Comparison of ENCODE assay signal across 21 mouse cellular contexts in the genomic region with DNA sequence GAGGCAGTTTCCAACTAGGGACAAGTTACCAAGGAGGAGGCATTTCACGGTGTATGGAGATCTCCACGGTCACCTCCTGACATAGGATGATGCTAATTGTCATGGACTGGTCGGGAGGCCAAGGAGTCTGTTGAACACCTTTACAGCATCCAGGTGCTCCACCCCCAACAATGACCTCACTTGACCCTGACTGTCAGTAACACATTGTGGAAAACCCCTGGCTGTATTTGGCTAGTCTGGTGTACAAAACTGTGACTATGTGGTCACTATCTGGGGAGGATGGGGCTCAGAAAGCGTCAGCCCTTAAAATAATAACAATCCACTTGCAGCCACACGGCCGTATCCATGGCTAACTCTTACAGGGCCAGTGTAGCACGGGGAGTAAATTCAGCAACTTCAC.
DNase-seq lines count a peak whose midpoint lies in the region; ATAC-seq and TF ChIP-seq lines count a peak whose summit lies in the region.
"Had no signal": no experiment of that assay in that cellular context is flagged by ENCODE, and none has a peak within 500 bp of the region (broad histone marks: within the 10 kb centered on the region; RNA-seq: fewer than 3 reads in every experiment).

No protein-coding gene starts in this region.

- no peak overlapping the region for H3K27ac ChIP-seq in CH12.LX (ENCODE audit: insufficient read depth, low read depth)
- H3K27ac ChIP-seq in limb, embryonic 10.5 days: peak overlapping the region; percentile 62
- 0 out of 2 replicates have a peak overlapping the region, but pooled peaks have one; percentile 26 for H3K27ac ChIP-seq in stomach, postnatal 0 days (replicated peaks)
- no peak overlapping the region for H3K27ac ChIP-seq in heart, embryonic 11.5 days (ENCODE audit: low read depth, low read length)
- H3K27ac ChIP-seq: embryonic facial prominence, embryonic 13.5 days; gastrocnemius, adult 2 months; hindbrain, embryonic 13.5 days had no signal

- peaks cover 7 to 20% of the 10 kb centered on the region in 2 experiments for H3K4me1 ChIP-seq in CH12.LX (ENCODE audit: control insufficient read depth in 1 of 2, insufficient read depth in 2 of 2)
- H3K4me1 ChIP-seq in limb, embryonic 10.5 days: peaks cover 59% of the 10 kb centered on the region
- H3K4me1 ChIP-seq in stomach, postnatal 0 days (replicated peaks; ENCODE audit: control insufficient read depth, insufficient read depth): no peaks in the 10 kb centered on the region
- H3K4me1 ChIP-seq in heart, embryonic 11.5 days (ENCODE audit: control insufficient read depth, insufficient read depth, low read length): no peaks in the 10 kb centered on the region

- WGBS in limb, embryonic 10.5 days: 66% methylated on average over 7 of the region's 7 CpGs
- 36% methylated on average over 7 of the region's 7 CpGs for WGBS in stomach, postnatal 0 days
- 61% methylated on average over 7 of the region's 7 CpGs for WGBS in heart, embryonic 11.5 days (ENCODE audit: insufficient replicate concordance)

- H3K4me3 ChIP-seq in CH12.LX (replicated peaks in 1 of 3; ENCODE audit: low read depth in 2 of 3, low read length in 2 of 3, poor library complexity in 1 of 3): no peak overlapping the region
- no peak overlapping the region for H3K4me3 ChIP-seq in limb, embryonic 10.5 days
- H3K4me3 ChIP-seq in stomach, postnatal 0 days (ENCODE audit: low read depth, low read length): no peak overlapping the region
- no peak overlapping the region for H3K4me3 ChIP-seq in heart, embryonic 11.5 days (ENCODE audit: low read depth, low read length)
- H3K4me3 ChIP-seq: embryonic facial prominence, embryonic 13.5 days; gastrocnemius, adult 2 months; hindbrain, embryonic 13.5 days had no signal

- H3K27me3 ChIP-seq in CH12.LX (replicated peaks): no peaks in the 10 kb centered on the region
- H3K27me3 ChIP-seq in limb, embryonic 10.5 days (ENCODE audit: low read depth, poor library complexity, severe bottlenecking): no peaks in the 10 kb centered on the region
- H3K27me3 ChIP-seq in stomach, postnatal 0 days (ENCODE audit: control insufficient read depth, insufficient read depth, low read length): no peaks in the 10 kb centered on the region
- no peaks in the 10 kb centered on the region for H3K27me3 ChIP-seq in heart, embryonic 11.5 days (ENCODE audit: control insufficient read depth, insufficient read depth, low read length)
- H3K27me3 ChIP-seq: embryonic facial prominence, embryonic 13.5 days; hindbrain, embryonic 13.5 days had no signal

- dilution Hi-C loops in CH12.LX (cut with MboI; ENCODE audit: extremely low pct_ligation_motif_present, extremely low pct_unique_long_range_greater_than_20kb, low sequenced_read_pairs): no loop called here

- no peak overlapping the region for H3K9ac ChIP-seq in CH12.LX (ENCODE audit: insufficient read depth, low read depth)
- no peak overlapping the region for H3K9ac ChIP-seq in stomach, postnatal 0 days (ENCODE audit: low read length)
- H3K9ac ChIP-seq in heart, embryonic 11.5 days (ENCODE audit: low read depth, low read length): no peak overlapping the region
- H3K9ac ChIP-seq: embryonic facial prominence, embryonic 13.5 days; hindbrain, embryonic 13.5 days had no signal

- 0 out of 2 replicates have a peak, but pooled peaks have one; percentile 16 for TF ChIP-seq EP300 in CH12.LX (IDR thresholded peaks at IDR 0.05; ENCODE audit: low read length)
- TF ChIP-seq EP300 in stomach, postnatal 0 days (optimal IDR thresholded peaks at IDR 0.05): no peak

- H3K79me2 ChIP-seq in CH12.LX (replicated peaks; ENCODE audit: control insufficient read depth, extremely low read depth, insufficient read depth, poor library complexity, severe bottlenecking): no peaks in the 10 kb centered on the region

- peak overlapping the region; percentile 0; the same call in 1 of the 2 replicates for H3K4me2 ChIP-seq in CH12.LX (ENCODE audit: insufficient read depth, low read depth, poor library complexity, severe bottlenecking)
- no peak overlapping the region for H3K4me2 ChIP-seq in stomach, postnatal 0 days (replicated peaks; ENCODE audit: low read depth)
- H3K4me2 ChIP-seq in heart, embryonic 11.5 days: no peak overlapping the region
- H3K4me2 ChIP-seq: embryonic facial prominence, embryonic 13.5 days; hindbrain, embryonic 13.5 days had no signal

- H3K36me3 ChIP-seq in CH12.LX (replicated peaks in 1 of 2; ENCODE audit: control insufficient read depth in 1 of 2, insufficient read depth in 1 of 2, low read length in 1 of 2): no peaks in the 10 kb centered on the region
- H3K36me3 ChIP-seq in limb, embryonic 10.5 days: no peaks in the 10 kb centered on the region
- H3K36me3 ChIP-seq in stomach, postnatal 0 days (ENCODE audit: control insufficient read depth, insufficient read depth, low read length): no peaks in the 10 kb centered on the region
- H3K36me3 ChIP-seq in heart, embryonic 11.5 days (ENCODE audit: control insufficient read depth, insufficient read depth, low read length): no peaks in the 10 kb centered on the region
- H3K36me3 ChIP-seq: embryonic facial prominence, embryonic 13.5 days; hindbrain, embryonic 13.5 days had no signal

- TF ChIP-seq POLR2A in CH12.LX (IDR thresholded peaks at IDR 0.05; ENCODE audit: low read depth, low read length): no peak

- peak; percentile 74 for DNase-seq in heart, adult 11 months
- no peak for DNase-seq in heart, postnatal 25 days (ENCODE audit: low spot score)
- peak; percentile 36 for DNase-seq in CH12.LX (ENCODE audit: extremely low read depth)
- no peak for DNase-seq in limb, embryonic 10.5 days (ENCODE audit: low spot score)
- peak; percentile 24 for DNase-seq in stomach, postnatal 0 days (ENCODE audit: low spot score)
- no peak for DNase-seq in kidney, postnatal 4 days
- DNase-seq: adrenal gland, adult 2 months; adrenal gland, postnatal 25 days; B cell, adult 2 months; cerebellum, adult 18-20 months; cerebellum, adult 9-11 months; cerebellum, postnatal 36 days; gastrocnemius, adult 2 months; gastrocnemius, postnatal 25 days; heart, postnatal 10 days had no signal

- intact Hi-C loops in heart, postnatal 25 days (cut with DNase I): no loop called here

- ATAC-seq in stomach, postnatal 0 days (ENCODE audit: low FRiP score, low TSS enrichment): peak; percentile 21; the same call in 1 of the 2 replicates
- ATAC-seq in heart, embryonic 11.5 days (replicated peaks; ENCODE audit: insufficient number of reproducible peaks, low FRiP score, low TSS enrichment): no peak
- ATAC-seq: CD4-positive, CD25-positive, alpha-beta regulatory T cell, adult 4 months; forebrain, embryonic 14.5 days; Patski had no signal

- TF ChIP-seq CTCF in CH12.LX (conservative IDR thresholded peaks at IDR 0.05 in 1 of 2, IDR thresholded peaks at IDR 0.05 in 1 of 2; ENCODE audit: low read depth in 2 of 2, low read length in 2 of 2): no peak
- no peak for TF ChIP-seq CTCF in stomach, postnatal 0 days (IDR thresholded peaks at IDR 0.05; ENCODE audit: low read depth)

- peaks cover 5% of the 10 kb centered on the region for H3K9me3 ChIP-seq in CH12.LX (replicated peaks; ENCODE audit: low read length)
- H3K9me3 ChIP-seq in limb, embryonic 10.5 days (replicated peaks): no peaks in the 10 kb centered on the region
- H3K9me3 ChIP-seq in stomach, postnatal 0 days (ENCODE audit: control insufficient read depth, low read length): no peaks in the 10 kb centered on the region
- H3K9me3 ChIP-seq in heart, embryonic 11.5 days (replicated peaks; ENCODE audit: control insufficient read depth, low read length): peaks cover 5% of the 10 kb centered on the region; the same call in 1 of the 2 replicates
- H3K9me3 ChIP-seq: embryonic facial prominence, embryonic 13.5 days; hindbrain, embryonic 13.5 days had no signal

- TF ChIP-seq RAD21 in CH12.LX (IDR thresholded peaks at IDR 0.05; ENCODE audit: low read depth, low read length): no peak

- in situ Hi-C loops in CH12.LX (cut with MboI; ENCODE audit: low pct_ligation_motif_present, low pct_unique_long_range_greater_than_20kb, low sequenced_read_pairs): no loop called here

TF ChIP-seq in CH12.LX, 34 proteins besides CTCF, POLR2A, EP300 and RAD21:
- TF ChIP-seq MEF2A (IDR thresholded peaks at IDR 0.05; ENCODE audit: borderline replicate concordance, low read depth, low read length) (peak; percentile 82), BHLHE40 (IDR thresholded peaks at IDR 0.05; ENCODE audit: low read depth, low read length) (peak; percentile 75), JUN (IDR thresholded peaks at IDR 0.05; ENCODE audit: insufficient read depth, low read depth, low read length) (no peak), MAZ (IDR thresholded peaks at IDR 0.05; ENCODE audit: low read depth, low read length) (no peak), CHD1 (IDR thresholded peaks at IDR 0.05; ENCODE audit: low read depth, low read length) (no peak), ETS1 (conservative IDR thresholded peaks at IDR 0.05; ENCODE audit: low read depth, low read length) (peak; percentile 41; the same call in 1 of the 2 replicates), TCF12 (IDR thresholded peaks at IDR 0.05; ENCODE audit: low read depth, low read length) (peak; percentile 49; the same call in 1 of the 2 replicates), RCOR1 (conservative IDR thresholded peaks at IDR 0.05; ENCODE audit: low read depth, low read length) (no peak), ZNF384 (IDR thresholded peaks at IDR 0.05; ENCODE audit: low read depth, low read length) (no peak), CHD2 (IDR thresholded peaks at IDR 0.05; ENCODE audit: low read length) (peak; percentile 35; the same call in 1 of the 2 replicates), UBTF (IDR thresholded peaks at IDR 0.05; ENCODE audit: low read depth, low read length) (no peak), POLR2AphosphoS2 (IDR thresholded peaks at IDR 0.05; ENCODE audit: low read depth, low read length) (no peak)
TF ChIP-seq in CH12.LX: peak in this region for 5.

Comparison
In these comparisons a context has a peak if more than half of its experiments do, and no peak if none do; other contexts are left out.
1. DNase-seq: peak in heart, adult 11 months (single experiment), CH12.LX (single experiment) and stomach, postnatal 0 days (single experiment); none in heart, postnatal 25 days (single experiment), limb, embryonic 10.5 days (single experiment) and kidney, postnatal 4 days (0 of 2).
2. H3K27ac ChIP-seq: peak in limb, embryonic 10.5 days (single experiment) and stomach, postnatal 0 days (single experiment); none in CH12.LX (single experiment) and heart, embryonic 11.5 days (single experiment).